Mouse (Mus musculus) gastrocnemius, postnatal 10 days (tissue): ENCODE measurements around the gene Ankrd13b. TPM values are rescaled to one million over a fixed set of nuclear protein-coding genes. Genes with fewer than 3 reads are reported as not detected.

Source experiments
- DNase-seq: peaks from one replicate; pipeline ENCODE4 v3.0.0; 2021; ENCODE audit warnings: mixed read lengths
- total RNA-seq, 2 experiments: library from RNA; stranded (reverse); gene quantifications; 2 replicates each; pipeline ENCODE4 v1.2.3; 2021

Ankrd13b gene
- total RNA-seq, 2 experiments from 2014 or later = 7.2 to 9.3 TPM

DNA sequence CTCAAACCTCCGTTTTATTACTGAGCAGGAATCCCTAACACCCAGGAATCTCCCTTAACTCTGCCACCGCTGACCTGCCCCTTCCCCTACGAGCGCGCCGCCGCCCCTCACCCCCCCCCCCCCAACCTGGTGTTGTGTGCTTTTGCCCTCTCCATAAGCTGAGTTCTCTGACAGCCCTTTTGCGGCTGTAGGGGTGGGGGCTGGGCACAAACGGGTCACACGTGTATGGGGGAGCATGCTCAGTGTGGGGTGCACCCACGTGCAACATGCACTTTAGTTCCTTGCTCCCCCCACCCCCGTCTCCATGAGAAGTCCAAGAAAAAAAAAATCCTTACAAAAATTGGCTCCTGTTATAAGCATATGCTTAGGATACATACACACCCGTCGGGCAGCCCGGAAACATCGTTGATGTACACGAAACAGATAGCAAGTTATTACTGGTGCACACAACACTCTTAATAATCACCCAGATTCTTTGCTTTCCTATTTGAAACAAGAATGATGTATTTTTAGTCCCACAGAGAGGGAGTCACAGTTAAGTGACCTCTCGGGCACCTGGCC is 2.9 kb upstream of the Ankrd13b start:
- DNase-seq = no peak

DNA sequence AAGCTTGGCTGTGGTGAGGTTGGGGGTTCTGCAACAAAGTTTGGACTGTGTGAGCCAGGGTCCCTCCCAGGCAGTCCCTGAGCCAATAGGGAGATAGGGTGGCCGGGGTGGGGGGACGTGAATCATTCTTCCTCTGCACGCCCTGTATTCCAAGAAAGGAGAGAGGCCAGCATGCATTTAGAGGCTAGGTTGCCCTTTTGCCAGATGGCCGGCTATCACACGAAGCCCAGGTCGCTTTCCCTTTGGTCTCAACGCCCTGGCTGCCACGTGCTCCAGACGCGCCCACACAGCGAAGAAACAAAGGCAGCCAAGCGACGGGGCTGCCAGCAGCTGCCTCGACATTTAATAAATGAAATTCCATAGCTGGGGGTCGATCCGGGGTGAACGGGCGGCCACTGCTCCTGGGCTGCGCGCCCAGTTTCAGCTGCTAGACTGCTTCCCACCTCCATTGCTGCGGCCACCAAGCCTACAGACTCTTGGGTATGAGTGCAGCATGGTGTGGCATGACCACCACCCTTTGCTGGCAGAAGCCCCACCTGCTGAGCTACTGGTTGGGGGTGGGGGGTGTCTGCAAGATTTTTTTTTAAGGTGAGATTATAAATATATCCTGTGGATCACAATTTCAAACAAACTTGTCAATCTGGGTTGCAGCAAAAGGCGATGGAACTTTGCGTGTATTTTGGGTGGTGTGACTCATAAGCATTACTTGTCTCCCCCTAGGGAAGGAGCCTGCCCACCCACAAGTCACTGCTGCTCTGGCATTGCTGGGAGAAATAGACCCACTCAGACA is 2.2 kb upstream of the Ankrd13b start:
- DNase-seq = peak; percentile 71

DNA sequence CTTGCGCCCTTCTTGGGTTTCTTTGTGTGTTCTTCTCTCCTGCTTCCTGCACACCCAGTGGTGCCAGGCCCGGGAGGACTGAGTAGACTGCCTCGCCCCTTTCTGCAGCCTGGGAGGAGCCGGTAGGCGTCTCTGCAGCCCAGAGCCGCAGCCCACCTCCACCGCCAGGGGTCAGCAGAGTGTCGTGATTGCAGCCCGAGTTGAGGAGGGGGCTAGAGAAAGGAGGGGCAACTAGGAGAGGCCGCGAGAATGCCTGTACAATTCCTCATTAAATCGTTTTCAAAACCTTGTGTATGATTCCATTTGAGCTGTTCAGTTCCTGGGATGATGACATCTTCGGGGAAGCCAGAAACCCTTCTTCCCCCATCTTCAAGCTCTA is 1.6 kb upstream of the Ankrd13b start:
- DNase-seq = peak; percentile 92

DNA sequence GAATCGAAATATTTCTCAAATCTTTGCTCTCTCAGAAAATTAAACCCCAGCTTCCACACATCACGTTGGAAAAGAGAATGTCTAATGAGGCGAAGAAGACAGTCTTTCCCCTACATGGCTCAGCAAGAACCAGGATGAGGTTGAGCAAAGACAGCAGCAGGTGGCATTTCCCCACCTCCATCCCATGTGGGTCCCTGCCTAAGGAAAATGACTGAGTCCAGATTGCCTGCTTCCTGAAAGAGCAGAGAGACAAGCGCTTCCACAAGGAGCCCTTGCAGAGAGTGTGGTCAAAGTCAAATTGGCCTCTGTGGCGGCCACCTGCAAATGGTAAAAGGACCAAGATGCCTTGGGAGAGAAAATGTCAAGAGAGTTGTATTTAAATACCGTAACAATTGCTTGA is 973 bp upstream of the Ankrd13b start:
- DNase-seq = no peak

DNA sequence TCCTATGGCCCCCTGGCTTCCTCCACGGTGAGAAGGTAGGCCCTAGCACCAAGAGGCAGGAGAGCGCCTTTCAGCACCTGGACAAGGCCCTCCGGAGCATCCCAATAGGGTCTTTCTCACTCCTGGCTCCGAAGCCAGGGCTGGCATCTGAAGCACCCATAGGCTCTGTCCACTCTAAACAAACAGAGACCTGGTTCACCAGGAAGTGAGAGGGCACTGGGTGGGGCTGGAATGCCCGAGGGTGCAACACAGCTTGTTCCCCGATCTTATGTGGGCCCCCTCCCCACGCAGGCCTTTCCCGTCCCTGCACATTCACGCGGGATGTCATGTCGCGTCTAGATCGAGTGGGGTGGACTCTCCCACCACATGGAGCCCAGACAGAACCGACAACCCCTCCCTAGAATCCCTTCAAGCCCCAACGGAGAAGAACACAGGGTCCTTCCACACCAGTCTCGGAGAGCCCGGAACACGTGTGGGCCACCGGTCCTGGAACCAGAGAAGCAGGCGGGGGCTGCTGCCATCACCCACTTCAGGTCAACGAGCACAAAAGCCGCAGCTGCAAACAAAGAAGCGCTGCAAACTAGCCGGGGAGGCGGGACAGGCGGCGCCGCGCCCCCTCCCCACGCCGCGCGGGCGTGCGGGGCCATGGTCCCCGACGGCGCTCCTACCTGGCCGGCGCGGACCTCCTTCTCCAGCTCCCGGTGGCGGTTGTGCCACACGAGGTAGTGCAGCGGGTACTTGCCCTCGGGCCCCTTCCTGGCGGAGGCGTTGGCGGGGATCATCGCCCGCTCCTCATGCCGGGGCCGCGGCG is 502 bp downstream of the Ankrd13b start:
- no peak for DNase-seq

DNA sequence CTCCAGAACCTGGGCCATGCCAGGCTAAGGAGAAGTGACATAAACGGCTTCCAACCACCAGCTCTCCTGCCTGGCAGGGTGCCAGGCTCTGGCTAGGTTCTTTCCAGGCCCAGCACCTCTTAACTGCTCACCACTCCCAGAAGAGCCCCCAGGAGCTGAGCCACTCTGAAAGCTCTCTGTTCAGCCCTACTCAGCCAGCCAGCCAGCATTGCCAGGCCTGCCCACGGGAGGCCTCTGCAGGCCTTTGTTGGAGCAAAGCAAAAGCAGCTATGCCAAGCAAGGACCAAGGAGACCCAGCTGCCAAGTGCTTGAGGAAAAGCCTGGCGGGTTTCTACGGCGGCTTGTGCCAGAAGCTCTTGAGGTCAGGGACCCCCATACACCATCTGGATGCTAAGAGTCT is 2.7 kb downstream of the Ankrd13b start:
- no peak for DNase-seq

DNA sequence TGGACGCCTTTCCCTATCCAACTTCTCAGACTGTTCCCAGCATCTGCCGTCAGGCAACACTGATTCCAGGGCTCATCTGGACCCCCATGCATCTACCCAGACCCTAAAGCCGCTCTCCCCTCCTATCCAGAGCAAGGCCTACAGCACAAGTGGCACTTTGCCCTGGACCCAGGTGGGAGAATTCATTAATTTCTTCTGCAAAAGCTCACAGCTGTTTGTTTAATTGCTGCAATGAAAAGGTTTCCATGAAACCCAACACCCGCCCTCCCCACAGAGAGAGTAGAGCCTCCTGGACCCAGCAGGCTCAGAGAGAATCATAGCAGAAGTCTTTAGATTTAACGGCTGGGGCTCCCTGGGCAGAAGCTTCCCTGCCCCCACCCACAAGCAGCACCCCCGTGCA is 4.2 kb downstream of the Ankrd13b start:
- no peak for DNase-seq

DNA sequence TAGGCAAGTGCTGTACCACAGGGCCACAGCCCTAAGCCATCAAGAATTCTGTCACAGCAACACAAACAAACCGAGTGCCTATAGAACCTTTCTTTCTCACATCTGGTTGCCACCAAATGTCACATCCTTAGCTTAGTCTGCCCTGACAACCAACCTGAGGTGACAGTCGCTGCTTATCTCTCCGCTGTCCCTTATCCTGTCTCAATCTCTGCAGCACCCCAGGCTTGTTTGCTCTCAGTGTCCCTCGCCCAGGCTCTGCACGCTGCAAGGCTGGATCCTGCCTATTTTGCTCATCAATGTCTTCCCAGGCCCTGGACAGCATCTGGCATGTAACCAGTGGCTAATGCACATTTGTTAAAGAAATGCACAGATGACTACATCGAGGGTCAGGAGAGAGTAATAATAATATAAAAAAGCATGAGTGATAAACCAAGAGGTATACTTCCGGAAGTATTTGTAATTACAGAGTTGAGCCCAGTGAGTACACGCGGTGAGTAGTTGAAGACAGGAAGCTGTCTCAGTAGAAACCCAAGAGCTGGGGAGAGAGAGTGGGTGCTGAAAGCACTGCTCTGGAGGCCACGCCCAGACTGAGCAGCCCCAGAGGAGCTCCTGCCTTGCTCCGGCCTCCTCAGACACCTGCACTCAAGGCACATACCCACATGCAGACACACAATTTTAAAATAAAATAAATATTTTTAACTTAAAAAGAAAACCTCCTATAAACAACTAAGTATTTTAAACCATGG is 5.8 kb downstream of the Ankrd13b start:
- DNase-seq = no peak

DNA sequence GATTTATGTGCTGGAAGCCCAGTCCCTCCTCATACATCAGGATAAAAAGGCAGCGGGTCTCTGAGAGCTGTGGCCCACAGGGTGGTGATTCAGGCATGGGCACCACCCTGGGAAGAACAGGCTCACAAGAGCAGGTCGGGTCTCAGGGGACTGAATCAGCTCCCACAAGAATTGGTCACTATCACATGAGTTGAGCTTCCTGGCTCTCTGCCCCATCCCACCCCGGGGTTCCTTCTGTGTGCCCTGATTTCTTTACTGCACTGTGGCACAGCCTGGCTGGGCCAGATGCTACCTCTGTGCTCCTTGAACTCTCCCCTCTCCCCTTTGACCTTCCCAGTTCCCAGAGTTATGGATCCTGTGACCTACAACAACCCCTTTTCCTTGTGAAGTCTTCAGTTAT is 6.4 kb downstream of the Ankrd13b start:
- peak; percentile 3 for DNase-seq

DNA sequence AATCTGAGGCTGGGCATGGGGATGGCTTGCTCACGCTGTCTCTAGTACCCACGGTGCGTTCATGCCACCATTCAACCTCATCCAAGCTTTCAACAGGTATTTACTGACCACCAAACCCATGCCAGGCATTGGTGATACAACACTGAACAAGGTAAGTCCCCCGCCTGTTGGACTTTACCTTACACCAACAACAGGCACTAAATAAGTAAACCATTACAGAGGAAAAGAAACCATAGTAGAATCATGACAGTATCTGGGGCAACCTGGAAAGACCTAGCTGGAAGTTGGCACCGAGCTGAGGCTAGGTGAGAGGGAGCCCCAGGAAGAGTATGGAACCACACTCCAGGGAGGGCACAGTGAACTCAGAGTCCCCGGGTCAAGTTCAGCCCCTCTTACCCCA is 12.6 kb downstream of the Ankrd13b start:
- no peak for DNase-seq

DNA sequence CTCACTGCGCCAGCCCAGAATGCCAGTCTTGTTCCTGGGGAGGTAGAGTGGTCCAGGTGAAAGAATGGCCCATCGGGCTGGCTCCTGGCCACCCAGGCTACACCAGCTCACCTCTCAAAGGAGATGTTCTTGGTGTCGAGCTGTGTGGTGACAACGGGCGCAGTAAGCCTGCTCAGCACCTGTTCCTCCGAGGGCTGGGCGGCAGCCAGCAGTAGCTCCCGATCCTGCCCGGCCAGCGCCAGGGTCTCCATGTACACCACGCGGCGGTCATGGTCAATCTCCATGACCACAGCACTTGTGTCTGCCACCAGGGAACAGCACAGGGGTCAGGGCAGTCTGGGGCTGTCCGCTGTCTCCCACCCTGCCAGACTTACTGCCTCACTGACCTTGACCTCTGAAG is 13.3 kb downstream of the Ankrd13b start:
- DNase-seq = no peak

DNA sequence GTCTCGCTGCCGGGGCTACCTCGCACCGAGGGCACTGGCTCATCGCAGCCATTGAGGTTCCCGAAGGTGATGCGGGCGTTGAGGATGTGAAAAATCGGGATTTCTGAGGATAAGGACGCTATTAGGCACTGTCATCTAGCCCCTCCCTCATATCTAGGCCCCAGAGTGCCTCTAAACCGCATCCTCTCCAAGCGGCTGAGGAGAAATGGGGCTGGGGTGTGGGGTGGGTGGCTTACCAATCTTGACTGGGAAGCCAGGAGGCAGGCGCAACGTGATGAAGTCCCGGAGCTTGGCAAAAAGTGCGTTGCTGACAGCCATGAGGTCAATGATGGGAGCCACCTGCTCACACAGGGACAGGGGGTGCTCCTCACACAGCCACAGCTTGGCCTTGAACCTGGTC is 16.7 kb downstream of the Ankrd13b start:
- no peak for DNase-seq

DNA sequence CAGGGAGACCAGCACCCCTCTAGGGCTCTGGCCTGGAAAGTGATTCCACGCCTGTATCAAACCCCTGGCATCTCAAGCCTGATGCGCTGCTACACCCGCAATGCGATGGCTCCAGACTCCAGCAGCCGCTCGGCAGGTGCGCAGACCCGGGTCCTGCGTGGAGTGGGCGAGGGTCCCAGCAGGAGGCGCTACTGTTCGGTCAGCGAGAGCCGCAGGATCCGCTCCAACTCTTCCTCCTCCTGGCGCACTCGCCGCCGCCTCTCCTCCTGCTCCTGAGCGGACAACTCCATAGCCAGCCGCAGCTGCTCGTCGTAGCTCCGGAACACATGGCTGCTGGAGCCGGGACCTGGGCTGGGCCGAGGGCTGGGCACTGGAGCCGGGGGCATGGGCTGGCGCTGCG is 18.1 kb downstream of the Ankrd13b start:
- no peak for DNase-seq

DNA sequence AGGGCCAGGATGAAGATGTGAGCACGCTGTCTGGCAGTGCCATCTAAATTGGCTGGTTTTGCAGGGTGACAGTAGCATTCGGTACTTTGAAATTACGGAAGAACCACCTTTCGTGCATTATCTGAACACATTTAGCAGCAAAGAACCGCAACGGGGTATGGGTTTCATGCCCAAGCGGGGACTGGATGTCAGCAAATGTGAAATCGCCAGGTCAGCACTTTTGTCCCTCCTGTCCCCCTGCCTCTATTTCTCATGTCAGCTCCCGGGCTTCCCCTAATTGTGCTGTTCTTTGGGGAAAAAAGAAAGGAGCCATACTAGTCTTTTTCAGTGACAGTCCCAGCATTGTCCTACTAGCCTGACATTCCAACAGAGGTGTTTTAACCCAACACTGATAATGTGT is 21.1 kb downstream of the Ankrd13b start:
- no peak for DNase-seq

DNA sequence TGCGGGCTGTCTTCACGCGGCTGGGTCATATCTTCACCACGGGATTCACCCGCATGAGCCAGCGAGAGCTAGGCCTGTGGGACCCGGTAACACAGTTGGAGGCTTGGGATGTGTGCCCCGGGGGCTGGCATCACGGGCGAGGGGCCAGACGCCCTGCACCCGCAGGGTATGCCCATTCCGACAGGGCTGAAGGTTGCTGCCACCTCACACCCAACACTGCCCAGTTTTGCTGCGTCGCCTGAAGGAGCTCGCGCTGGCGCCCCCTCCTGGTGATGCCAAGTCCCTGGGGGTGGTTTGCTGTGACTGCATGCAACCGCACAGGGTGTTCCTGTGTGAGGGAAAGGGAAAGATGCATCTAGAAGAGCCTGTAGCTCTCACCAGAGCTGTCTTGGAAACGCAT is 21.7 kb downstream of the Ankrd13b start:
- DNase-seq = peak; percentile 83

DNA sequence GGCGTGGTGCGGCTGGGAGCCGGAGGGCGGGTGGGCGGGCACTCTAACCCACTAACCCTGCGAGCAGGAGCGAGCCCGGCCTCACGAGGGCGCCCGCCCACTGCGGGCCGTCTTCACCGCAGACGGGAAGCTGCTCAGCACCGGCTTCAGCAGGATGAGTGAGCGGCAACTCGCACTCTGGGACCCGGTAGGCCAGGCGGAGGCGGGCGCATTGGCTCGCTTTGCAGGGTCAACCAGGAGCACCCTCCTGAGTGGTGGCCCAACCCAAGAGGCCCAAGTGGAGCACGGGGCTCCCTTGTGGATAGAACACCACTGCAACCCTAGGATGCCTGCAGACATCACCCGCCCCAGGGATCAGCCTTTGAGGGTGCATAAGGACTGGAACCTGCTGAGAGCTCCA is 22.3 kb downstream of the Ankrd13b start:
- DNase-seq = peak; percentile 75

DNA sequence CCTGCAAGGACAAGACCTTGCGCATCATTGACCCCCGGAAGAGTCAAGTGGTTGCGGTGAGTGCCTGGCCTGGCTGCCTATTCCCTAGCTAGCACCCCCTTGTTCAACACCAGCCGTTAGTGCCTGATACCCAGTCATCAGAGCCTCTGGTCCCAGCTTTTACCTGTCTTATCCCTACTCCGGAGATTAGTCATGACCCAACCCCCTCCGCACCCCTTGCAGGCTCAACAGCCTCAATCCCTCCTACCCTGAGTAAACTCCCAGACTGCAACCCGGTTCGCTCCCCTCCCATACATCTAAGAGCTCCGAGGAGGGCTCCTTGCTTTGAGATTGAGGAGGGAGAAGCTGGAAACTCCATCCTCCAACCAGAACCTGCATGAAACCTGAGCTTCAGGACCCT is 22.9 kb downstream of the Ankrd13b start:
- DNase-seq = no peak

DNA sequence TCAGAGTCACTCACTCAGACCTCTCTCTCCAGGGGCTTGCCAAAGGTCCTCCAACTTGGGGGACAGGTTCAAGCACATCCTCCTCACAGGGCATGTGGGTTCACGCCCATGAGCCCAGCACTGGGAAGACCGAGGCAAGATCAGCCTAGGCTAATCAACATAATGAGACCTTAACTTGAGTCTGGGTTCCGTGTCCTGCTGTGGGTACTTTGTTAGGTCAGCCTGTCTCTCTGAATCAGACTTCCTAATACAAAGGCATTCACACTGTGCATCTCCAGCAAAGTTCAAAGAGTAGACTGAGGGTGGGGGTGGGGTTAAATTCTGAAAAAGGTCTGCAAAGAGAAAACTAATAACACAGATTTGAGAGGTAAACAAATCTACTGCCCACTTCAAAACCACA is 24.4 kb downstream of the Ankrd13b start:
- no peak for DNase-seq

DNA sequence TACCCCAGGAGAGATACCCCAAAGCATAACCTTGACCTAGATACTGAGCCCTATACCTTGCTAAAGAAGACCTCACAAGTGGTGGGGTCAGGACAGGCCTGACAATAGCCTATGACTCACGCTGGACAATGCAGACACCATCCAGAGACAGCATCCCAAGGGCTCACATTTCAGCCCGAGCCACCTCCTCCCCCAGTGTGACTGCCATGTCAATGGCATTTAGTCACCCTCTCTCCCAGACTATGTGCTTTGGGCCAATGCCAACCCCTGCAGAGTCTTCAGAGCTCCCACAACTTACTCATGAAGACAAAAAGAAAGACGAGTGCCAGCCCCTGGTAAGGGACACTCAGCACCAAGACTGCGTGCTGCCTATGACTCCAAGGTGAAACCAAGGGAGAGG is 24.8 kb downstream of the Ankrd13b start:
- DNase-seq = no peak

DNA sequence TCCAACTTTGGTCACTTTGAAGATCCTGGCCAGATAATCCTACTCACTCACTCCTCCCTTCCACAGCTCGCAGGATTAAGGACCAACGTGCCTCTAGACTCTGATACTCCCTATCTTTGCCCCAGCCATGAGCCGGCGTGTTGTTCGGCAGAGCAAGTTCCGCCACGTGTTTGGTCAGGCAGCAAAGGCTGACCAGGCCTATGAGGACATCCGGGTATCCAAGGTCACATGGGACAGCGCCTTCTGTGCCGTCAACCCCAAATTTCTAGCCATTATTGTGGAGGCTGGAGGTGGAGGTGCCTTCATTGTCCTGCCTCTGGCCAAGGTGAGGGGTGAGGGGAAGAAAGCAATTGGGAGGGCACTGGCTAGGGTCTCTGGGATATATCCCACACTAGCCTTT is 25.7 kb downstream of the Ankrd13b start:
- DNase-seq = no peak

DNA sequence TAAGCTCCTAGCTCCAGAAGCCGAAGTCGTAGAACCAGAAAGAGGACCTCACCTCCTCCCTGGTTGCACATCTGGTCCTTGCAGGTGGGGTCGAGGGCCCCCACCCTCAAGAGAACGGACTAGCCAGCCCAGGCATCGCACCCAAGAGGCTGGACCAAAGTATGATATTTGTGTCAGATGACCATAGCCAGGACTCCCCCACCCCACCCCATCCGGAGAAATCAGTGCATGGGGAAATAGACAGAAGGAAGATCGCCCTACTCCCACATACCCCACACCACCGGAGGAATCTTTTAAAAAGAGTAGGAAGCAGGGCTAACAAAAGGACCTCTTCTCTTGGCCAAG is 26.4 kb downstream of the Ankrd13b start:
- no peak for DNase-seq

DNA sequence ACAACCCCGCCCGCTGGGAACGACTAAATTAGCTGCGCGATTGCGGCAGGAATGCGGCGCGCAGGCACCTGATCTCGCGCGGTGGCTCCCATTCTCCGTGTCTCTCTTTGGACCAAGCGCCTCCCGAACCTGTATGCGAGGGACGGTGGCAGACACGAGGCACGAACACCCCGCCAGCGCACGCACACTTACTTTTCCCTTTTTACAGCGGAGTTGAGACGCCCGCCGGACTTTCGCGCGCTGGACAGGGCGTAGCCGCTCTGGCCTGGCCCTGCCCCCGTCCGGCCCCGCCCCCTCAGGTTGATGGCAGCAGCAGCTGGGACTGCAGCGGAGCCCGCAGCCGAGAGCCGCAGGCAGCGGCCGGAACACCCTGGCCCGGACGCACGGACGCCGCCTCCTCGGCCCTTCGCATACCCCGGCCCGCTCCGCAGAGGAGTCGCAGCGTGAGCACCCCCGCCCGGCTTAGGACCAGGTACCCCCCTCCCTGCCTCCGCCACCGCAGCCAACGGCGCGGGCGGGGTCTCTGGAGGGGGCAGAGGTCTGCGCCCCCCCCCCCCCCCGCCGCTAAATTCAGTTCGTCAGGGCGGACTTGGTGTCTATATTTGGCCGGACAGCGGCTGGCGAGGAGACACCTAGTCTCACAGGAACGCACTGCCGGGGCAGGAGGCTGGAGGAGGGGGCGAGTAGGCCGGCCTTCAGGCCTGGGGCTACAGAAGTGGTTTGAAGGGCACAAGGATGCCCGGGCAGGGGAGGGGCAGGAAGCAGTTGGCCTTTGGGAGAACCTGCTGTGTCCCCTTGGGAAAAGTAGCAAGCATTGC is 27.0 kb downstream of the Ankrd13b start, which contains the start of gene Coro6:
TSS of gene Coro6 (plus strand) at position 129 of the 818 bp plus-strand sequence.
- DNase-seq = peak; percentile 87
